In genomic region chr10:67955982-67956381, GRCm38 (mm10) we compare ENCODE assay signal across 30 mouse cellular contexts. TPM values are rescaled to one million over a fixed set of nuclear protein-coding genes. Genes with fewer than 3 reads are reported as not detected.
"Had no signal": no experiment of that assay in that cellular context is flagged by ENCODE, and none has a peak within 500 bp of the region (broad histone marks: within the 10 kb centered on the region; RNA-seq: fewer than 3 reads in every experiment).

No protein-coding gene starts in this region.

- H3K36me3 ChIP-seq: embryonic facial prominence, embryonic 10.5 days; embryonic facial prominence, embryonic 12.5 days; embryonic facial prominence, embryonic 13.5 days; embryonic facial prominence, embryonic 15.5 days; forebrain, embryonic 10.5 days; forebrain, embryonic 12.5 days; forebrain, embryonic 15.5 days had no signal

- H3K9ac ChIP-seq: embryonic facial prominence, embryonic 12.5 days; embryonic facial prominence, embryonic 13.5 days; embryonic facial prominence, embryonic 15.5 days; forebrain, embryonic 12.5 days; forebrain, embryonic 13.5 days; forebrain, embryonic 15.5 days; forebrain, postnatal 0 days had no signal

- H3K4me3 ChIP-seq: embryonic facial prominence, embryonic 10.5 days; embryonic facial prominence, embryonic 12.5 days; embryonic facial prominence, embryonic 13.5 days; embryonic facial prominence, embryonic 15.5 days; erythroblast, embryonic 14.5 days; forebrain, embryonic 10.5 days; forebrain, embryonic 12.5 days; forebrain, embryonic 13.5 days; forebrain, embryonic 15.5 days; gastrocnemius, adult 2 months; heart, adult 2 months had no signal

- H3K4me2 ChIP-seq: embryonic facial prominence, embryonic 12.5 days; embryonic facial prominence, embryonic 13.5 days; embryonic facial prominence, embryonic 15.5 days; forebrain, embryonic 12.5 days; forebrain, embryonic 13.5 days; forebrain, embryonic 15.5 days had no signal

- ATAC-seq: forebrain, embryonic 13.5 days; forebrain, embryonic 14.5 days; forebrain, embryonic 15.5 days; forebrain, embryonic 16.5 days; forebrain, postnatal 0 days had no signal

- H3K27ac ChIP-seq: embryonic facial prominence, embryonic 10.5 days; embryonic facial prominence, embryonic 12.5 days; embryonic facial prominence, embryonic 13.5 days; embryonic facial prominence, embryonic 15.5 days; forebrain, embryonic 10.5 days; forebrain, embryonic 12.5 days; forebrain, embryonic 13.5 days; forebrain, embryonic 15.5 days; gastrocnemius, adult 2 months; heart, adult 2 months had no signal

- DNase-seq: cerebellum, adult 2 months; cerebellum, adult 8-10 months; cerebellum, adult 9-10 months; cerebellum, adult 9-11 months; cerebellum, postnatal 10 days; cerebellum, postnatal 14 days; cerebellum, postnatal 25 days; cerebellum, postnatal 36 days; embryo, embryonic 11 days; forebrain, postnatal 0 days; gastrocnemius, adult 2 months; gastrocnemius, postnatal 10 days; gastrocnemius, postnatal 14 days; gastrocnemius, postnatal 25 days; gastrocnemius, postnatal 36 days; heart, adult 11 months; heart, adult 18-20 months; heart, adult 2 months had no signal

- H3K9me3 ChIP-seq: embryonic facial prominence, embryonic 10.5 days; embryonic facial prominence, embryonic 12.5 days; embryonic facial prominence, embryonic 13.5 days; embryonic facial prominence, embryonic 15.5 days; forebrain, embryonic 10.5 days; forebrain, embryonic 12.5 days; forebrain, embryonic 13.5 days; forebrain, embryonic 15.5 days had no signal

- H3K4me1 ChIP-seq: embryonic facial prominence, embryonic 10.5 days; embryonic facial prominence, embryonic 12.5 days; embryonic facial prominence, embryonic 15.5 days; forebrain, embryonic 12.5 days; forebrain, embryonic 15.5 days had no signal

- H3K27me3 ChIP-seq: embryonic facial prominence, embryonic 12.5 days; embryonic facial prominence, embryonic 13.5 days; embryonic facial prominence, embryonic 15.5 days; forebrain, embryonic 12.5 days; forebrain, embryonic 13.5 days; forebrain, embryonic 15.5 days had no signal

RNA-seq across cellular contexts. Expression of gene Rtkn2, which starts 23.4 kb away (rescaled TPM):
- polyA plus RNA-seq: erythroblast, embryonic 14.5 days had no signal

RNA-seq across cellular contexts. Expression of gene Zfp365, which starts 43.5 kb away (rescaled TPM):
- total RNA-seq: granulocyte monocyte progenitor cell, adult 5-6 weeks had no signal
- polyA plus RNA-seq: erythroblast, embryonic 14.5 days had no signal
